Mouse (Mus musculus): ENCODE data around the gene Col5a1. TPM values are rescaled to one million over a fixed set of nuclear protein-coding genes. Genes with fewer than 3 reads are reported as not detected.

Gene Col5a1
- 139 and 167 TPM in 2 replicates for polyA plus RNA-seq (2015; fragmentation: Nextera tagmentation; extraction: Ambion mirVana)

DNA sequence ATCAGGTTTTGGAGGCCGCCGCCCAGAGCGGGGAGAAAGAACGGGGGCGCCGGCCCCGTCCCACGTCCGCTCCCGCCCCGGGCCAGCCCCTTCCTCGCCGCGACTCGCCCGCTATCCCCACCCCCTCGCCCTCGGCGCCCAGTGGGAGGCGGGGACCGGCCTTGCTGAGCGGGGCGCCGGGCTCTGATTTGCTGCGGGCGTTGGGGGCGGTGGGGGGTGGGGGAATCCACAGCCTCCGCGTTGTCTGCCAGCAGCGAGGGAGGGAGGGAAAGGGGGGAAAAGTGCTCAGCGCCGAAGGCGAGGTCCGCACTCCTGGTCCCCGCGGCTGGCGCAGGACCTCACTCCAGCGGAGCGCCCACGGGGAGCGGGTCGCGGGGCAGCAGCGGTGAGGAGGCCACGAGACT, at the start of gene Col5a1:
TSS of gene Col5a1 (plus strand) at position 278 of the 404 bp plus-strand sequence.

GRCm38 (mm10) chr2:28084768-28085167, 198.5 kb downstream of the Col5a1 start, which contains the start of gene Fcnb:
Fcnb (minus strand) TSS chr2:28084885.

Other genes with a start within 250 kb of the Col5a1 start
- gene Rxra, start 210.0 kb upstream of the Col5a1 start, polyA plus RNA-seq (2015; fragmentation: Nextera tagmentation; extraction: Ambion mirVana): 8.6 and 10.0 TPM in 2 replicates
- not detected in 2 replicates for gene Fcnb, start 198.5 kb downstream of the Col5a1 start, polyA plus RNA-seq (2015; fragmentation: Nextera tagmentation; extraction: Ambion mirVana)

Data from urinary bladder, postnatal 0 days (tissue).